Mouse (Mus musculus) c-Kit-negative CD71-positive TER-119-positive erythroid progenitor cells, embryonic 14.5 days (primary cell): ENCODE measurements around the gene Cfap74.
"Not testable (repeated sequence)": the region's sequence is repeated elsewhere in the genome, so short reads cannot be mapped to it uniquely, and the experiment has no call there.

Source experiments
- DNase-seq: peaks from one replicate; pipeline ENCODE4 v3.0.0-alpha.2; 2013; ENCODE audit warnings: low read depth, low spot score

Gene Cfap74

DNA sequence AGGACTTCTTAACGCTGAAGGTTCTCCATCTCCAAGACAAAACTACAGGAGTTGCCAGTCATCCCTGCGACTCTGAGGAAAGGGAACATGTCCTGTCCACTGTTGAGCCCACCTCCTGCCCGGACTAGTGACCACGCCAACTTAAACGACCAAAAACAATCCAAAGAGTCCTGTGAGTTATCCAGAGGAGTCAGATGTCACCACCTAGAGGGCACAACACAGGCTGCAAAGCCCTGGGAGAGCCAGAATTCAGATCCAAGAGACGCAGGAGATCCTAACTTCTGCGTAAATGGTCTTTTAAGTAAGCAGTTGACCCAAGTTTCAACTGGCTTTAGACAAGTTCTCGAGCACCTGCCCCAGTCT lies 314 bp upstream of the Cfap74 start:
- no peak for DNase-seq

DNA sequence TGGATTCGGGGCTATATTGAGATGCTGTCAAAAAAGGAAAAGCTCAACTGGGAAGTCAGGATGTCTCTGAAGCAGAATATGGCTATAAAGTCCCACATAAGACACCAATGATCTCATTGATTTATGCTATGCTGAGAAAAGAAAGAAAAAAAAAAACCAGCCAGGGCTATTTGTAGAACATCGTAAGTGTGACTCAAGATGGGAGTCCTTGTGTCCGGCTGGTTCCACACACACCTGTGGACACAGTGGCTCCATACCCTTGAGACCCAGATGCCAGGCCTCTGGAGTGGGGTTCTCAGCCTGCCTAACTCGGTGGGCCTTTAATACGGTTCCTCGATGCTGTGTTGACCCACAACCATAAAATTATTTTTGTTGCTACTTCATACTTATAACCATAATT lies 3.1 kb downstream of the Cfap74 start:
- no peak for DNase-seq

- DNase-seq, result no peak
Measured at GRCm38 (mm10) chr4:155413641-155414335, 4.8 kb downstream of the Cfap74 start.

GRCm38 (mm10) chr4:155414656-155415235 lies 5.8 kb downstream of the Cfap74 start:
- no peak for DNase-seq

GRCm38 (mm10) chr4:155420137-155420536 lies 11.1 kb downstream of the Cfap74 start:
- no peak for DNase-seq

DNA sequence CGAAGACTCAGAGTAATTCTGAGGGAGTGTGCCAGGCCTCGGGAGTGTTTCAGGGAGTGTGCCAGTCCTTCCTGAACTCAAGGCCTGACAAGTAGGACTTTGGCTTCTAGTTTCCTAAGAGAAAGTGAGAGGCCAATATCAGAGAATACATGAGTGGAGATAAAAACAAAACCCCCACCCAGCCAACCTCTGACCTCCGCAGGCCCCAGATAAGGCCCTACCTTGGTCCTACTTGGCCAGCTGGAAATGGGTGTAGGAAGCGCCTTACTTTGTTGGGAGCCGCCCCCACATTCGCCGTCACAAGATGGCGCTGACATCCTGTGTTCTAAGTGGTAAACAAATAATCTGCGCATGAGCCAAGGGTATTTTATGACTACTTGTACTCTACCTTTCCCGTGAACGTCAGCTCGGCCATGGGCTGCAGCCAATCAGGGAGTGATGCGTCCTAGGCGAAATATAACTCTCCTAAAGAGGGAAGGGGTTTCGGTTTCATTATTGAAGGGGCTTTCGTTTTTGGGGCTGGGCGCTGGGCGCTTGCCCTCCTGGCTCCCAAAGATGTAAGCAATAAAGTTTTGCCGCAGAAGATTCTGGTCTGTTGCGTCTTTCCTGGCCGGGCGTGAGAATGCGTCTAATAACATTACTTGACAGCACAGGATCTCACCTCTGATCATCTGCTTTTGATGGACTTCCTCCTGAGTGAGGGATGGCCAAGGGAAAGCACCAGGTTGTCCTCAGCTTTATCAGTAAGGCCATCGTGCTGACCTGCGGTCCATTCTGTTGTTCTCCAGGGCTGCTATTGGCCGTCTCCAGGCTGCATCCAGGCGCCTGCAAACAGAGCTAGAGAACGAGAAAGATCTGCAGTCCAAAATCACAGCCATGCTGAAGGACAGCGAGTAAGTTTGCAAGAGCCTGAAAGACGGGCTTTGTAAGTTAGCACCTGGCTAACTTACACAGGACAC lies 12.7 kb downstream of the Cfap74 start:
- not testable (repeated sequence) for DNase-seq

DNA sequence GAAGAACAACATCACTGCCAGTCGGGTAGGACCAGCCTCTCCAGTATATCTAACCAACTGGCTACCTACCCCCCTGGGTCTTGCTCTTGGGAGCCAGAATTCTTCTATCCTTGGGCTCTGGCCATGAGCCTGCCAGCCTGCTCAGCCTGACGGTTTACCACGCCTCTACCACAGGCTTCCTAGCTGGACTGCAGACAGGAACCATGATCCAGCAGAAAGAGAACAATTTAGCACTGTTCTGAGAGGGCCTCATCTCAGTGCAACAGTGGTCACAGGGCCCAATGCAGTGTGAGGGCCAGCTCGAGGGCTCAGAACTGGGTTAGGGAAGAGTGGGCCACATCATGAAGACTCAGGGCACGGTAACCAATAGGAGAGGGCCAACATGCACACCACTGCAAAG lies 15.0 kb downstream of the Cfap74 start:
- DNase-seq, result no peak

DNA sequence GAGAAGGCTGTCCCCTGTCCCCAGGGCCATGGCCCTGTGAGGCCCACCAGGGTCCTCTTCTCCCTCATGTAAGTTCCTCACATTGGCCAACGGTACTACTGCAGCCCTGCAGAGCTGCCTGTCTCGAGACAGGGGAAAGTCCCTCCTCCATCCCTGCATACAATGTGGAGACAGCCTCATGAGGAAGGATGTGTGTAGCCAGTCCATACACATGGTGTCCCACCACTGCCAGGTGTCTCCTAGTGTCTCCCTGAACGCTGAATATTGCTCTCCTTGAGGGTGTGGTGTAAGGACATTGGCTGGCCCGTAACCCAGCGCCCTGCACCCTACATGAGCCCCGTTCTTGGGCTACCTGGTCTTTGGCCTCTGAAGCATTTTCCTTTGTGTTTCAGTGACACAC lies 17.3 kb downstream of the Cfap74 start:
- DNase-seq, result no peak

- no peak for DNase-seq
Measured at GRCm38 (mm10) chr4:155428442-155428841, 19.5 kb downstream of the Cfap74 start.

GRCm38 (mm10) chr4:155429202-155429601 lies 20.2 kb downstream of the Cfap74 start:
- DNase-seq, result no peak

GRCm38 (mm10) chr4:155432358-155432757 lies 23.4 kb downstream of the Cfap74 start:
- DNase-seq, result no peak

GRCm38 (mm10) chr4:155433993-155434392 lies 25.0 kb downstream of the Cfap74 start:
- no peak for DNase-seq

GRCm38 (mm10) chr4:155442808-155443207 lies 33.8 kb downstream of the Cfap74 start:
- DNase-seq, result no peak

- no peak for DNase-seq
Measured at GRCm38 (mm10) chr4:155451597-155451996, 42.6 kb downstream of the Cfap74 start.

DNA sequence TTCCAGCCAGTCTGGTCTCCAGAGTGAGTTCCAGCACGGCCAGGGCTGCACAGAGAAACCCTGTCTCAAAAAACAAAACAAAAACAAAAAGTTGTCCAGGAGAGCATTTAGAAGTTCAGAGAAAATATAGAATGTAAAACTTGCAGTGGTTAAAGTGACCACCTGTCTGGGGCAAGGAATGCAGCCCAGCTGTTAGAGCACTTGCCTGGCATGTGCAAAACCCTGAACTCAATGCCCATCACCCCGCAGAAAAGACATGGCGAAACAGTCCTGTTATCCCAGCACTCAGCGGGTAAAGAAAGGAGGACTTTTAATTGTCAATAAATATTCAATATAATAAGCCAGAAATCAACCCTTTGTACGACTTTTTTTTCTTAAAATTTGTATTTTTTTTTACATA lies 49.6 kb downstream of the Cfap74 start:
- no peak for DNase-seq

- DNase-seq, result no peak
Measured at GRCm38 (mm10) chr4:155463050-155463449, 54.1 kb downstream of the Cfap74 start.

- no peak for DNase-seq
Measured at GRCm38 (mm10) chr4:155463611-155464010, 54.6 kb downstream of the Cfap74 start.

DNA sequence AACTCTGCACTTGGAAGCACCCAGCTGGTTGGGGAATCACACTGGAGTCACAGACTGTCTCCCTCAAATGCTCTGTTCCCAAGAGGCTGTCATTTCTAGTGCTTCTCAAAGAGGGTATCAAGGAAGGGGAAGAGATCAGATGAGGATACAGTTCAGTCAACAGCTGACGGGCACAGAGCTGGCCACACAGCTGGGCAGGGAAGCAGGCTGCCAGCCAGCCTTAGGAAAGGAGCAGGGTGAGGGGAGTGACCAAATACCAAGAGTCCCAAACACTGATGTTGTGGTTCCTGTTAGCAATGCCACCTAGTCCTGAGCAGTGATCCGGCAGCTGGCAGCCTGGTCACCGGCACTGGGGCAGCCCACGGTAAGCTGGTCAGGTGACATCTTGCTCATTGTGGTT lies 55.1 kb downstream of the Cfap74 start:
- DNase-seq, result no peak

- no peak for DNase-seq
Measured at GRCm38 (mm10) chr4:155465607-155466006, 56.6 kb downstream of the Cfap74 start.

DNA sequence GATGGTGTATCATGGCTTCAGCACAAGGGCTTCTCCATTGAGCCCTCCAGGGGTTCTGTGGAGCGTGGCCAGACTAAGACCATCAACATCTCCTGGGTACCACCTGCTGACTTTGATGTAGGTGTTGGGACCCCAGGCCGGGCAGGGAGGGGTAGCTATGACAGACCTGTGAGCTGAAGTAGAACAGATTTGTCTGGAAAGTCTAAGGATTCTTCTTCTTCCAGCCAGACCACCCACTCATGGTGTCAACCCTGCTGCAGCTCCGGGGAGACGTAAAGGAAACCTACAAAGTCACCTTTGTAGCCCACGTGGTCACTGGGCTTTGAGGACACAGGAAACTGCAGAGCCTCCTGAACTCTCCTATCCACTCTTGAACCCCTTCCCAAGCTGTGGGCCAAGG lies 57.1 kb downstream of the Cfap74 start:
- DNase-seq, result no peak

DNA sequence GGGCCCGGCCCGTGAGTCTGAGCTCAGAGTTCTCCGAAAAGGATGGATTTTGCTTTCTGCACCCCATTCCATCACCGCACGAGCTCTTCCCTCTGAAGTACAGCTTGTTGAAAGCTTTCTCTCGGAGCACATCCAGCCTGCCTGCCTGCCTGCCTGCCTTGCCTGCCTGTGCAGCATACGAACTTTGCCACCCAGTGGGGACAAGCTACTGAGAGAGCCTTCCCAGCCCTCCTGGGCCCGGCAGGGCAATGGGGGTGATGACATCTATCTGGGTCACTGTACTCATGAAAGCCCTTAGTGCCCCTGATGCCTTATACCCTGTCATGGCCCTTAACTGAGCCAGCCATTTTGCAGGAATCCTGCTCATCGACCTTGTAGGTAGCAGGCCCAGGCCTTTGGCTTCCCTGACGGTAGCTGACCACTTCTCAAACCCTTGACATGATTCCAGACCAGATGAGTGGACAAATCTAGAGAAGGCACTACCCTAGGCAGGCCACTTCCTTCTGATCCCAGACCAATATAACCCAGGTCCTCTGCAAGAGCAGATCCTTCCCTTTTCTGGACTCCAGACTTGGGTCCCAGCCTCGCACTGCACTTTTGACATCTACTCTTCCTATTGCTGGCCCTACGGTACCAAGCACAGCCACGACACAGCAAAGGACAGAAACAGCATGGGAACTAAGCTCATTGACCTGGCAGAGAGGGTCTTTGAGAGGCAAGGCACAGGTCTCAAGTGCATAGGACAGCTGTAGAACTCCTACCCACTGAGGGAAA lies 58.4 kb downstream of the Cfap74 start:
- no peak for DNase-seq

DNA sequence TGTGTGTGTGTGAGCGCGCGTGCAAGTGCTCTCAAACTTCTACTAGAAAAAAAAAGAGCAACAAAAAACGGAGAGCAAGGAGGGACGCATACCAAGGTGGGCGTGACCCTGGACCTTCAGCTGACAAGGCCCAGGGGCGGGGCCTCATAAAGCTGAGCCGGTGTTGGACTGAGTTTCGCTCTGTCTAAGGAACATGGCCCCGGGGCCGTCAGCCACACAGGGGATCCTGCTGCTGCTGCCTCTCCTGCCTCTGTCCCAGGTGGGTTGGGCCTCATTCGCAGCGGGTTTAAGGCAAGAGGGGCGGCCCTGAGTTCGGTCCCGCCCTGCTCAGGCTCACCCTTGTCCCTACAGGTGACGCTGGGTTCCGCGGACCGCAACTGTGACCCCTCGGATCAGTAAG lies 60.0 kb downstream of the Cfap74 start, which contains the start of gene Tmem52:
Tmem52 (plus strand) TSS at position 163 of the 400 bp plus-strand sequence.
- no peak for DNase-seq
